ENCODE assay signal across 8 mouse cellular contexts in the genomic region with DNA sequence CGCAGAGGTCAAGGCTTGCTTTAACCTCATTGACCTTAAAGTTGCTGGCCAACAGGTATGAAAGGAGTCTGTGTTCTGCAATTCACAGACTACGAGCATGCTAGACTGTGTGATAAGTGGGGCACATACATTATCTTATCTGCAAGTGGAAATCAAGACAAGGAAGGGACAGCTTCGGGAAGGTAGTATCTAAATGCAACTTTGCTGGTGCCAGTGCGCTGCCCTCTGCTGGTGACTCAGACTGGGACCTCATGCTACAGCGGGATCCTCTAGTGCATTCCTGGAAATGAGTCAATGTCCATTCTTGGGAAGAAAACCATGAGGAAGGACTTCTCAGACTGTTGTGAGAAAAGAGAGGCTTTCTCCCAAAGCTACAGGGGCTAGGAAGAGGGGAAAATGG. TPM values are rescaled to one million over a fixed set of nuclear protein-coding genes. Genes with fewer than 3 reads are reported as not detected.
DNase-seq lines count a peak whose midpoint lies in the region; ATAC-seq and TF ChIP-seq lines count a peak whose summit lies in the region.

No protein-coding gene starts in this region.

- no peak overlapping the region for H3K9ac ChIP-seq in intestine, postnatal 0 days (ENCODE audit: low read depth, low read length)
- H3K9ac ChIP-seq in intestine, embryonic 16.5 days (ENCODE audit: low read depth, low read length): no peak overlapping the region
- H3K9ac ChIP-seq in stomach, postnatal 0 days (ENCODE audit: low read length): no peak overlapping the region

- H3K36me3 ChIP-seq in intestine, postnatal 0 days (ENCODE audit: control insufficient read depth, insufficient read depth): no peaks in the 10 kb centered on the region
- H3K36me3 ChIP-seq in intestine, embryonic 16.5 days (ENCODE audit: control insufficient read depth, insufficient read depth, low read length): no peaks in the 10 kb centered on the region
- no peaks in the 10 kb centered on the region for H3K36me3 ChIP-seq in stomach, postnatal 0 days (ENCODE audit: control insufficient read depth, insufficient read depth, low read length)

- peak; percentile 90 for TF ChIP-seq CTCF in intestine, postnatal 0 days (IDR thresholded peaks at IDR 0.05; ENCODE audit: low read depth)
- peak; percentile 95 for TF ChIP-seq CTCF in gastrocnemius, adult 2 months (IDR thresholded peaks at IDR 0.05)
- peak; percentile 89 for TF ChIP-seq CTCF in stomach, postnatal 0 days (IDR thresholded peaks at IDR 0.05; ENCODE audit: low read depth)

- H3K4me1 ChIP-seq in intestine, postnatal 0 days (replicated peaks; ENCODE audit: control insufficient read depth, insufficient read depth, low read length): no peaks in the 10 kb centered on the region
- H3K4me1 ChIP-seq in intestine, embryonic 16.5 days (ENCODE audit: control insufficient read depth, insufficient read depth, low read length): no peaks in the 10 kb centered on the region
- no peaks in the 10 kb centered on the region for H3K4me1 ChIP-seq in stomach, postnatal 0 days (replicated peaks; ENCODE audit: control insufficient read depth, insufficient read depth)

- H3K27me3 ChIP-seq in intestine, postnatal 0 days (replicated peaks; ENCODE audit: control insufficient read depth, insufficient read depth, low read length): no peaks in the 10 kb centered on the region
- no peaks in the 10 kb centered on the region for H3K27me3 ChIP-seq in intestine, embryonic 16.5 days (replicated peaks; ENCODE audit: control insufficient read depth, insufficient read depth, low read length)
- H3K27me3 ChIP-seq in stomach, postnatal 0 days (ENCODE audit: control insufficient read depth, insufficient read depth, low read length): no peaks in the 10 kb centered on the region

- WGBS in intestine, postnatal 0 days: 42% methylated on average over 5 of the region's 5 CpGs
- WGBS in intestine, embryonic 16.5 days: 49% methylated on average over 5 of the region's 5 CpGs
- WGBS in stomach, postnatal 0 days: 49% methylated on average over 5 of the region's 5 CpGs

- no peak overlapping the region for H3K4me2 ChIP-seq in intestine, postnatal 0 days (replicated peaks; ENCODE audit: low read depth)
- no peak overlapping the region for H3K4me2 ChIP-seq in intestine, embryonic 16.5 days (ENCODE audit: low read depth, low read length)
- H3K4me2 ChIP-seq in stomach, postnatal 0 days (replicated peaks; ENCODE audit: low read depth): no peak overlapping the region

- no peak overlapping the region for H3K4me3 ChIP-seq in intestine, postnatal 0 days (ENCODE audit: low read depth, low read length)
- H3K4me3 ChIP-seq in intestine, embryonic 16.5 days (ENCODE audit: low read length): no peak overlapping the region
- H3K4me3 ChIP-seq in gastrocnemius, adult 2 months: no peak overlapping the region
- H3K4me3 ChIP-seq in stomach, postnatal 0 days (ENCODE audit: low read depth, low read length): no peak overlapping the region

- no peak for TF ChIP-seq EP300 in stomach, postnatal 0 days (optimal IDR thresholded peaks at IDR 0.05)

- DNase-seq in CD4-positive helper T cell, adult 2 months (ENCODE audit: low read depth, low spot score): peak; percentile 65
- peak; percentile 57 for DNase-seq in adrenal gland, adult 8-10 months
- DNase-seq in gastrocnemius, adult 2 months: peak; percentile 79
- DNase-seq in lung, adult 18-20 months: peak; percentile 75 to 78
- peak; percentile 58 for DNase-seq in stomach, postnatal 0 days (ENCODE audit: low spot score)
- DNase-seq in frontal cortex, postnatal 25 days (ENCODE audit: low spot score in 2 of 2): no peak

- no peak for ATAC-seq in intestine, postnatal 0 days
- no peak for ATAC-seq in intestine, embryonic 16.5 days
- no peak for ATAC-seq in stomach, postnatal 0 days (ENCODE audit: low FRiP score, low TSS enrichment)

- no peak overlapping the region for H3K27ac ChIP-seq in intestine, postnatal 0 days (ENCODE audit: low read depth, low read length)
- no peak overlapping the region for H3K27ac ChIP-seq in intestine, embryonic 16.5 days (ENCODE audit: low read length)
- no peak overlapping the region for H3K27ac ChIP-seq in gastrocnemius, adult 2 months
- H3K27ac ChIP-seq in stomach, postnatal 0 days (replicated peaks): no peak overlapping the region

- H3K9me3 ChIP-seq in intestine, postnatal 0 days (ENCODE audit: control insufficient read depth): no peaks in the 10 kb centered on the region
- H3K9me3 ChIP-seq in intestine, embryonic 16.5 days (ENCODE audit: control insufficient read depth, low read length): no peaks in the 10 kb centered on the region
- no peaks in the 10 kb centered on the region for H3K9me3 ChIP-seq in stomach, postnatal 0 days (ENCODE audit: control insufficient read depth, low read length)

- intact Hi-C loops in gastrocnemius, adult 2 months (cut with DNase I): loop anchor here (1.0 to 5.0 kb wide), 3 partner anchors 25 to 166 kb away; no protein-coding TSS in a partner anchor

RNA-seq across cellular contexts. Expression of a gene that starts 11.4 kb away (rescaled TPM):
- polyA plus RNA-seq in intestine, postnatal 0 days (2015; fragmentation: Nextera tagmentation; extraction: Ambion mirVana): 7.5 and 8.1 TPM in 2 replicates
- polyA plus RNA-seq in intestine, embryonic 16.5 days (2015; fragmentation: Nextera tagmentation; extraction: Ambion mirVana): 8.7 and 10.3 TPM in 2 replicates
- total RNA-seq in adrenal gland, adult 8-10 months (2022): 10 to 100 TPM in 3 of 4 experiments, 1 to 10 TPM in 1; 8.9 to 14.3 (median 12.2) TPM
- 1 to 10 TPM; 2.2 to 3.0 TPM for total RNA-seq in gastrocnemius, adult 2 months (2021)
- 3.6 and 4.2 TPM in 2 replicates for polyA plus RNA-seq in stomach, postnatal 0 days (2015; fragmentation: Nextera tagmentation; extraction: Ambion mirVana)

RNA-seq across cellular contexts. Expression of a gene that starts 16.7 kb away (rescaled TPM):
- 19.9 and 23.2 TPM in 2 replicates for polyA plus RNA-seq in intestine, postnatal 0 days (2015; fragmentation: Nextera tagmentation; extraction: Ambion mirVana)
- polyA plus RNA-seq in intestine, embryonic 16.5 days (2015; fragmentation: Nextera tagmentation; extraction: Ambion mirVana): 17.3 and 17.4 TPM in 2 replicates
- total RNA-seq in adrenal gland, adult 8-10 months (2022): 10 to 100 TPM; 14.7 to 19.0 (median 17.1) TPM
- total RNA-seq in gastrocnemius, adult 2 months (2021): 1 to 10 TPM; 2.6 to 7.6 TPM
- polyA plus RNA-seq in stomach, postnatal 0 days (2015; fragmentation: Nextera tagmentation; extraction: Ambion mirVana): 11.1 and 12.5 TPM in 2 replicates

RNA-seq across cellular contexts. Expression of a gene that starts 29.4 kb away (rescaled TPM):
- 2.6 and 2.9 TPM in 2 replicates for polyA plus RNA-seq in intestine, postnatal 0 days (2015; fragmentation: Nextera tagmentation; extraction: Ambion mirVana)
- 0.43 and 0.51 TPM in 2 replicates for polyA plus RNA-seq in intestine, embryonic 16.5 days (2015; fragmentation: Nextera tagmentation; extraction: Ambion mirVana)
- 100 to 1,000 TPM in 2 of 4 experiments, 10 to 100 TPM in 2; 61.9 to 148 (median 104) TPM for total RNA-seq in adrenal gland, adult 8-10 months (2022)
- 100 to 1,000 TPM; 274 to 394 TPM for total RNA-seq in gastrocnemius, adult 2 months (2021)
- polyA plus RNA-seq in stomach, postnatal 0 days (2015; fragmentation: Nextera tagmentation; extraction: Ambion mirVana): 0.40 and 0.45 TPM in 2 replicates

Comparison
In these comparisons a context has a peak if more than half of its experiments do, and no peak if none do; other contexts are left out.
1. DNase-seq: peak in CD4-positive helper T cell, adult 2 months (single experiment), adrenal gland, adult 8-10 months (single experiment), gastrocnemius, adult 2 months (single experiment), lung, adult 18-20 months (2 of 2) and stomach, postnatal 0 days (single experiment); none in frontal cortex, postnatal 25 days (0 of 2).
2. Peak in every context shown above with its lines, with median percentiles within 50 percentile points of each other: CTCF ChIP-seq.